Mouse (Mus musculus): Measurements from ENCODE around the gene 1700015G11Rik.

Gene 1700015G11Rik

DNA sequence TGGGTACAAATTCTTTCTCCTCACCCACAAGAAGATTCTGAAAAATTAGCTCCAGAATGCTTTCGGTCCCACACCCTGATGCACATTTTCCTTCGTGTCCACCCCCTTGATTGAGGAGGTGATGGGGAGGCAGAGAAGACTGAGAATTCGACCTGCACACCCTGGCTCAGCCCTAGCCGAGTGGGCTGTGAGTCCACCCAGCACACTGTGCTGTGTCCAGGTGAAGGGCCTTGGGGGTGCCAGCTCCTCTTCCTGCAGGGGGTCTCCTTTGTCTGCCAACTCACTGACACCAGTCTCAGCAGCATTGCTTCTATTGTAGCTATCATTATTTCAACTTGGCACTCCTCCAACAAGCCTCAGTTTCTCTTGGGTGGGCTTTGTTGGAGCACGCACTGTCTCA lies 42.4 kb downstream of the 1700015G11Rik start:
- in situ Hi-C loops (cut with MboI; ENCODE audit: low pct_unique_long_range_greater_than_20kb in 1 of 2, low sequenced_read_pairs in 2 of 2, unreplicated experiment in 1 of 2): loop anchor here (10.0 to 25.0 kb wide), 2 partner anchors 336 to 348 kb away; partner anchors contain the start of gene Slc17a6 (in 1 of the 2)

DNA sequence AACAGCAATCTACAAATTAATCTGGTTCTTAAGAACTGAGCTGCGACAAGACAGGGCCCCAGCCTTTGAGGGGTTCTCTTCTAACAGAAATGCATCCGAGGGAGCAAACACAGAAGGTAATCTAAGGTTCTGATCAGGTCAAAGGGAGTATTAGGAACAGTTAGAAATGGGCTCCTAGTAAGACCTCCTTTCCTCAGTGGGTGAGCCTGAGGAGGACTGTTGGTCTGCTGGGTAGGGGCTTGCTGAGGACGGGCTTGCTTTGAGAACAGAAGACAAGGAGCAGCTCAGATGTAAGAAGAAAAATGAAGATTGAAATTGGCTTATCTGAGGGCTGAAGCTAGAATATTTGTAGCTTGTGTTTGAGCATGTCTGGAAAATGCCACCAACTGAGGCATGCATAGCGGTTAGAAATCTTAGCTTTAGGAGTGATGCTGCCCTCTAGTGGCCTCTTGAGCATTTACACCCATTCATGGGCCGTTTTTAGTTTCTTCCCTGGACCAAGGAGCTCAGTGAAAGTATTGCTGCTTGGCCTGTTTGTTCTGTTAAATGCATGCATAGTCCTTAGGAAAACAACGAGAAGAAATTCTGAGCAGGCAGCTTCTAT lies 43.2 kb downstream of the 1700015G11Rik start:
- in situ Hi-C loops (cut with MboI; ENCODE audit: low pct_unique_long_range_greater_than_20kb in 1 of 2, low sequenced_read_pairs in 2 of 2, unreplicated experiment in 1 of 2): loop anchor here (10.0 to 25.0 kb wide), 2 partner anchors 335 to 348 kb away; partner anchors contain the start of gene Slc17a6 (in 1 of the 2)

DNA sequence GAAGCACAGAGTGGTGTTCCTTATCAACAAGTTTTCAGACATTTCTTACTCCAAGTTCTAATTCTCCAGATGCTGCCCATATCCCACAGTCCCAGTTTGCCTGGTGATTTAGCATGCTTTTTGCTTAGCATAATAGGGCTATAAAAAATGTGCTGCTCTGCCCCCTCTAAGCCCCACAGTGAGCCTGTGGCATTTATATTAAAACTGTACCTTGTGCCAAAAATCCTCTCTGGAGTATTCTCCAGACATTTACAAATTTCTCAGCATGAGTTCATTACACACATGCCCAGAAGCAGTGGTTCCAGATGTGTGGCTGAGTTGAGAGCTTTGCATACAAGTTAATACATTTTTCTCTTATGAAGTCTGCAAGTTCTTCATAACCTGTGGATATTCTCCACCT lies 46.1 kb downstream of the 1700015G11Rik start:
- in situ Hi-C loops (cut with MboI; ENCODE audit: low pct_unique_long_range_greater_than_20kb in 1 of 2, low sequenced_read_pairs in 2 of 2, unreplicated experiment in 1 of 2): loop anchor here in 1 of 2 experiments (25.0 kb wide), 1 partner anchor 332 kb away; no protein-coding TSS in a partner anchor

DNA sequence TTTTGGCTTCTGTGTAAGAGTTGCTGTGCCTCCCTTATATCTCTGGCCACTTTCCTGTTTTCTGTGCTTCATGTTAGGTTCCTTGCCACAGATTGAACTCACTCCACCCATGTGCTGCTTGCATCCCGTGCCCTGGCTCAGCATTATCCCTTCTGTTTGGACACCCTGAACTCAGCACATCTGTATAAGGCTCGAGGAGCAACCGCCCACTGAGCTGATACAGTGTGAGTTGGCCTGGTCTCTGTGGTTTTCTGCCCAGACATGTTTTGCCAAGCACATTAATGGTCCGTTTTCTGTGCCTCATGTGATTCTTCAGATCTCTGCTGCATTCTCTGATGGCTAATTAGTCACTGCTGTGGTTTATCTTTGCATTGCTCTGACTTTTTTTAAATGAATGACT lies 47.9 kb downstream of the 1700015G11Rik start:
- in situ Hi-C loops (cut with MboI; ENCODE audit: low pct_unique_long_range_greater_than_20kb in 1 of 2, low sequenced_read_pairs in 2 of 2, unreplicated experiment in 1 of 2): loop anchor here in 1 of 2 experiments (25.0 kb wide), 1 partner anchor 330 kb away; no protein-coding TSS in a partner anchor

DNA sequence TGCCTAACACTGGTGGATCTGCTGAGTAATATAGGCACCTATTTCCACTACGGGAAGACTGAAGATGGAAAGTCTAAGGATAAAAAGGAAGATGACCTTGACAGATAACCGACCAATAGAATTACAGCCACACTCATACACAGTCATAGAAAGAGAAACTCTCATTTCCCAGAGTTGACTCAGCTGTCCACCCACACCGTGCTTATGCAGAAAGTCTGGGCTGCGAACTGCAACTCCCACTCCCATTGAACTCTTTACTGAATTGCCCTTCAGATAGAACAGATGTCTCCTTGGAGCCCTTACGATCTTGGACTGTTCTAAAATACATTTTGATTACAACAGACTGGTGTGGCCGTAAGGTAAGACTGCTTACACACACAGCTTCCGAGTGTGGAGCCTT lies 50.8 kb downstream of the 1700015G11Rik start:
- in situ Hi-C loops (cut with MboI; ENCODE audit: low pct_unique_long_range_greater_than_20kb in 1 of 2, low sequenced_read_pairs in 2 of 2, unreplicated experiment in 1 of 2): loop anchor here in 1 of 2 experiments (25.0 kb wide), 1 partner anchor 327 kb away; no protein-coding TSS in a partner anchor

DNA sequence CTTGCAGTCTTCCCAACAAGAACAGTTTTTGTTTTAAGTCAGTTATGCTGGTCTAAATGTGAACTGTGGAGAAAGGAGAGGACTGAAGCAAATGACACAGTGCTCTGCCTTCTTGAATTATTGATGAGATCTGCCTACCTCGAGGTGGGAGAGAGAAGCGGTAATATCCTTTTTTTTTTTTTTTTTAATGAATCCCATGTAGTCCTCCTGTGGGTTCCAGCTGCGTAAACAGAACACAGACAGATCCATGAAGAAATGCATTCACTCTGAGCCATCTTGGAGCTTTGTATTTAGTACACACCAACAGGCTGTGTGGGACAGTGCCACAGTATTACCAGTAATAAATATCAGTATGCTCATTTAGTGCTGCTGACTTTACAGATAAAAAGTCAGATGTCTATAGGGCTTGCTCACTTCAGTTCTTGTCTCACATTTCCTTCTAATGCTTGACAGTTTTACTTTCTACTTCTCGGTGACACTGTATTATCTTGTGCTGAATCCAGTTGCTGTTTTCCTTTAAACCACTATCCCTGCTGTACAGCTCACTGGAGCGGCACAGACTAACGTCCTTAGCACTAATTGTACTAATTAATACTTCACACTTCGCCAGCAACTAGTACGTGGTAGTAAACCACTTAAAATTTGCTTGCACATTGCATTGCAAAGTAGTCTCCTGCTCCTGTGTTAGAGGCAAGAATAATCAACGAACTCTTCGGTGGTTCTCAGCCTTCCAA lies 53.1 kb downstream of the 1700015G11Rik start:
- in situ Hi-C loops (cut with MboI; ENCODE audit: low pct_unique_long_range_greater_than_20kb in 1 of 2, low sequenced_read_pairs in 2 of 2, unreplicated experiment in 1 of 2): loop anchor here in 1 of 2 experiments (25.0 kb wide), 1 partner anchor 325 kb away; no protein-coding TSS in a partner anchor
